Mouse (Mus musculus) spleen, postnatal 4 days (tissue): ENCODE data around the gene Cypt1.

Experiments used
- DNase-seq, 2 experiments: peaks; one replicate each; pipeline ENCODE4 v3.0.0; 2022; ENCODE audit warnings: low spot score in 2 of 2

Cypt1 gene

GRCm38 (mm10) chrX:16522569-16522968 is at the start of gene Cypt1:
Gene Cypt1 (plus strand): TSS chrX:16522869.
- DNase-seq, result no peak

GRCm38 (mm10) chrX:16546806-16547205 is 24.1 kb downstream of the Cypt1 start:
- DNase-seq, result no peak

GRCm38 (mm10) chrX:16557061-16557460 is 34.4 kb downstream of the Cypt1 start:
- no peak for DNase-seq

GRCm38 (mm10) chrX:16558501-16558900 is 35.8 kb downstream of the Cypt1 start:
- no peak for DNase-seq
